Mouse (Mus musculus) fat pad, adult 2 months (tissue): ENCODE results near the gene Tmem114.

Experiments
- DNase-seq: peaks from one replicate; pipeline ENCODE4 v3.0.0-alpha.2; 2011; ENCODE audit warnings: low read depth, low spot score; ENCODE audit errors: extremely low read depth

The Tmem114 gene

DNA sequence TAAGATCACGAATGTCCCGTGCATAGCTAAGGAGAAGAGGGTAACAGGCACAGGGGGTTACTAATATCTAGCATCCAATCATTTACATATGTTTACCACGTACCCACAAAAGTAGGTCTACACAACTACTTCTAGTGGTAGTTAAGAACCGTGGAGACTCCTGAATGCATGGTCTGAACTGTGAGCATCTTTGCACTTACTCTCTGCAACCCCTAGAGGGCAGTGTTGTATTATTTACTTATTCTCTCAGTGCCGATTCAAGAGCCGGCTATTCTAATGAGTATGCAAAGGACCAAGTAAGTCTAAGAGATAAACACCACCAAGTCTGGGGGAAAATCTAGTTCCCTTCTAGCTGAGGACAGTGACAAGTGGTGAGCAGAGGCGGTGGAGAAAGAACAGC lies 12.7 kb downstream of the Tmem114 start:
- no peak for DNase-seq

- no peak for DNase-seq
Measured at GRCm38 (mm10) chr16:8409197-8409596, 15.7 kb downstream of the Tmem114 start.

DNA sequence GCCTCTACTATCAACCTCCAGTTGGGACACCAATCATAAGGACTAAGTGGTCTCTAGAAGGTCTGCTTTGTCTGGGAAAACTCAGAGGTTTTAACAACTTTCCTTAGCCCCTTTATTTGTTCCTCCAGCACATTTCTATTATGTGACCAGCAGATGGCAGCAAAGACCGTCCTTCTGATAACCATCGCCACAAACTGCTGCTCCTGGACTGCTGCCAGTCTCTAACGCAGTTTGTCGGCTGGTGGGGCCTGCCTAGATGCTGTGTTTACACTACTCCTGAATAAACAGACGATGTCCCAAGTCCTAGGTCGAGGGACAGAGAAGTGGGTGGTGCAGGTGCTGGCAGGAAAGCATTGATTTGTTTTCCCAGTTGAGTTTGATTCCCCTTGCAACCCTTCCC lies 18.2 kb downstream of the Tmem114 start:
- DNase-seq: no peak

GRCm38 (mm10) chr16:8402663-8403062 lies 22.3 kb downstream of the Tmem114 start:
- no peak for DNase-seq

DNA sequence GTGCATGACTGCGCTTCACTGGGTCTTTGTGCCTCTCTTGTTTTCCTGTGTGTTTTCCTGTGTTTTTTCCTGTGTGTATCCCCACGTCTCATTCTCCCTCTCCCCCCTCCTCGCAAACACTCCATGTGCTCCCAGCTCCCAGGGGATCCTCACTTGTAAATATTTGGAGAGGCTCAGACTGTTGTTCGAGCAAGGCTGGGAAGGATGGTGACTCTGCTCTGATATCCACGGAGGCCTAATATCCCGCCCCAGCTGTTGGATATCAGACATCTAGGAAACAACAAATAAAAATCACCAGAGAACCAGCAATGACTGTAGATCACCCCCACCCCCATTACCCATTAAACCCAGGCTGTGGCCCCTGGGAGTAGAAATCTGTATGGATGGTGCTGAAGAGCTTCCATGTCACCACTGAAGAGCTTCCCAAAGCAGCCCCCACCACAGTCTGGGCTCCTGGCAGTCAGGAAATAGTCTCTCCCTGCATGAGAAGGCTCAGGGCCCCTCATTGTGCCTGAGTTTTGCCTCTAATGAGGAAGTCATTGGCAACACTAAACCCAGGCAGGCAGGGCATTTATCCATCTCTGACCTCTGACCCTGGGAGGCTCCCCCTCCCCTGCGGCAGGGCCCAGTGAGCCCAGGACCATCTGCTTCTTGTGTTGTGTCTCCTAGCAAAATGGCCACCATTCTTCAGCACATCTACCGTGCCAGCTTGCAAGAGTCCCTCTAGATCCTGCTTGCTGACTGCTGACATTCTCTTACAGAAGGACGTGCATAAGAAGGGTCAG lies 23.6 kb downstream of the Tmem114 start:
- DNase-seq: no peak

GRCm38 (mm10) chr16:8399868-8400267 lies 25.1 kb downstream of the Tmem114 start:
- no peak for DNase-seq

DNA sequence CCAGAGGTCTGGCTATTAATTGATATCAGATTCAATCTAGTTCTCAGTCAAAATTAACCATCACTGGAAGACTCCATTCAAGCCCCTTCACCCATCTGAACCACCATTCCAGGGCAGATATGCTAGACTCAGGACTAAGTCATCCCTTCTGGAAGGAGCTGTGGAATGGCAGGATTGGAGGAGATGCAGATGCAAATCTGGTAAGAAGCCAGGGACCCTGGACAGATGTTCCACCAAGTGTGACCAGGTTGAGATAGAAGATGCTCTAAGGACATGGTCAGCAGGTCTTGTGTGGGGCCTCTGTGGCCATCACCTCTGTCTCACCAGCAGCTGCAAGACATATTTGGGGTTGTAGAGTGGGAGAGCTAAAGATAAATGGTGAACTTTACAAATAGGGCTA lies 30.0 kb downstream of the Tmem114 start:
- no peak for DNase-seq

- no peak for DNase-seq
Measured at GRCm38 (mm10) chr16:8388491-8388890, 36.4 kb downstream of the Tmem114 start.

- no peak for DNase-seq
Measured at GRCm38 (mm10) chr16:8386386-8386785, 38.5 kb downstream of the Tmem114 start.

DNA sequence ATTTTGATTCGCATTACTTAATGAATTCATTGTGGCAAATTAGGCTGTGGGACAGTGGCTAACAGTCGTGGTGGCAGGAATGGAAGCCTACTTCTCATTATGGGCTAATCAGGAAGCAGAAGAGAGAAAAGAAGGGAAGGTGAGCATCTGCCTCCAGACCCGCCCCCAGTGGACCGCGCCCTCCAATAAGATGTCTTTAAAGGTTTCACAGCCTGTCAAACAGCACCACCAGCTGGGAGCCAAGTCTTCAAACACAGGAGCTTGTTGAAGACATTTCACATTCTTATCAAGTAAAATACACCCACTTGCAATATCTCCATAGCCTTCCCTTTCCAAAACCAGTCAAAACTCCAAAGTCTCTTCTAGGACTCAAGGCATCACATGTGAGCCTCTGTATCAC lies 39.3 kb downstream of the Tmem114 start:
- DNase-seq: no peak

DNA sequence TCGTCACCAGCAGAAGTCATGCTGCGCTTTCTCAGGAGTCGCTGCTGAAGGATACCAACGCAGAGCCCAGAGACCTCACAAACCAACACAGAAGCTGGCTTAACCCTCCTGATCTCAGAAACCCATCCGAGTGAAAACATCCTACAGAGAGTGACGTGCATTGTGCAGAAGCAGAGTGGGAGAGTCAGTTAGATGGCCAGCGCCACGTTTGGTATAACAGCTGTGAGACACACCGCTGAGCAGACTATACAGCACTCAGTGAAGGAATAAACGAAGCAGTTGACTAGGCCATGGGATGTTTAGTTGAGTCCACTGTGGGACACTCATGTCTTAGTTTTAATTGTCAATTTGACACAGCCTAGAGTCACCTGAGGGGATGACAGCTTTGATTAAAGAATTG lies 40.2 kb downstream of the Tmem114 start:
- no peak for DNase-seq

- DNase-seq: no peak
Measured at GRCm38 (mm10) chr16:8383396-8383795, 41.5 kb downstream of the Tmem114 start.

DNA sequence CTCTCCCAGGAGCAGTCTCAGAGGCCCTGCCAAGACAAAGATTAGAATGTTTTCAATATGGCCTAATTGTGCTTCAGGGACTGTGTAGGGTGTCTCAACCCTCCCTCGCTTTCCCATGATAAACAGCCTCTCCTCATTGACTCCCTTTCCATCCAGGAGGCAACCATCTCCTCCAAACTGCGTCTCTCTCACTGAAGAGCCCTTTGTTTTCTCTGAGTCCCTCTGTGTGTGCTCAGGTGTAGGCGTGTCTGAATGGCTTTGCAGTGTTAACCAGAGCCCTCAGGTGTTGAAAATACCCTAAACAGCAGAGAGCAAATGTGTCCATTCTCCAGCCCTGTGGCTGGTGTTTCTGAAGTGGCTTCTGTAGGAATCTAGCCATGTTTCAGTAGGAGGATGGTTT lies 61.9 kb downstream of the Tmem114 start:
- peak; percentile 55 for DNase-seq
